Mouse (Mus musculus) liver, embryonic 11.5 days (tissue): ENCODE data around the gene 1700066M21Rik. TPM values are rescaled to one million over a fixed set of nuclear protein-coding genes. Genes with fewer than 3 reads are reported as not detected.

Experiments used
- ATAC-seq: fragments of 200-750 bp; cut with Nextera tagmentation; replicated peaks from 2 replicates; pipeline ENCODE4 v1.8.0; 2017; ENCODE audit warnings: moderate number of reproducible peaks, mild to moderate bottlenecking, moderate TSS enrichment, moderate library complexity; ENCODE audit not compliant: low FRiP score
- DNase-seq: peaks from one replicate; pipeline ENCODE4 v3.0.0-alpha.2; 2017; ENCODE audit warnings: low spot score
- H3K27ac ChIP-seq: fragments of 300-500 bp; sonication (generic); 2 replicates; pipeline ENCODE4 v1.5.1; 2014; ENCODE audit warnings: mild to moderate bottlenecking, low read depth, low read length, control low read depth
- H3K27me3 ChIP-seq: fragments of 300-500 bp; sonication (generic); replicated peaks from 2 replicates; pipeline ENCODE4 v1.6.1; 2014; ENCODE audit warnings: low read length, mixed read lengths; ENCODE audit not compliant: control insufficient read depth, insufficient read depth
- H3K36me3 ChIP-seq: fragments of 300-500 bp; sonication (generic); 2 replicates; pipeline ENCODE4 v1.6.1; 2014; ENCODE audit warnings: mild to moderate bottlenecking, low read length, moderate library complexity, mixed read lengths; ENCODE audit not compliant: control insufficient read depth, insufficient read depth
- H3K4me1 ChIP-seq: fragments of 300-500 bp; sonication (generic); replicated peaks from 2 replicates; pipeline ENCODE4 v1.6.1; 2014; ENCODE audit warnings: low read length, mixed read lengths; ENCODE audit not compliant: control insufficient read depth, insufficient read depth
- H3K4me2 ChIP-seq: fragments of 300-500 bp; sonication (generic); 2 replicates; pipeline ENCODE4 v1.6.1; 2014; ENCODE audit warnings: mild to moderate bottlenecking, control low read depth, moderate library complexity
- H3K4me3 ChIP-seq: fragments of 300-500 bp; sonication (generic); 2 replicates; pipeline ENCODE4 v1.5.1; 2014; ENCODE audit warnings: low read depth, low read length, control low read depth
- H3K9ac ChIP-seq: fragments of 300-500 bp; sonication (generic); 2 replicates; pipeline ENCODE4 v1.6.1; 2014; ENCODE audit warnings: low read depth, low read length, control low read depth
- H3K9me3 ChIP-seq: fragments of 300-500 bp; sonication (generic); 2 replicates; pipeline ENCODE4 v1.6.1; 2016; ENCODE audit warnings: low read length, inconsistent platforms, mixed read lengths; ENCODE audit not compliant: control insufficient read depth
- WGBS: fragments of 180-500 bp; shearing (Covaris S2); extraction: QIAGEN DNeasy Blood & Tissue Kit; methylation state at CpG from one replicate; pipeline ENCODE4 v1.1.7; 2014; 5-methylcytosine and 5-hydroxymethylcytosine counted together
- polyA plus RNA-seq: library from polyadenylated mRNA; unstranded; fragments of >200 nt; fragmentation: Nextera tagmentation; extraction: Ambion mirVana; gene quantifications from 2 replicates; pipeline ENCODE4 v1.2.1, GENCODE M21; 2014

The 1700066M21Rik gene
- polyA plus RNA-seq, 1 experiment from 2014 or later, result 18.0 TPM

- Histone ChIP-seq H3K4me2 (no peak overlapping the region), H3K4me1 (no peaks in the 10 kb centered on the region), H3K9ac (no peak overlapping the region), H3K27me3 (no peaks in the 10 kb centered on the region), H3K9me3 (no peaks in the 10 kb centered on the region), H3K27ac (no peak overlapping the region), H3K4me3 (no peak overlapping the region), H3K36me3 (peaks cover 2% of the 10 kb centered on the region; the same call in 1 of the 2 replicates)
- no peak for DNase-seq
- no peak for ATAC-seq
- WGBS, result 83% methylated on average over 2 of the region's 2 CpGs
These were observed 10.5 kb downstream of the 1700066M21Rik start for GRCm38 (mm10) chr1:57387876-57388275.

DNA sequence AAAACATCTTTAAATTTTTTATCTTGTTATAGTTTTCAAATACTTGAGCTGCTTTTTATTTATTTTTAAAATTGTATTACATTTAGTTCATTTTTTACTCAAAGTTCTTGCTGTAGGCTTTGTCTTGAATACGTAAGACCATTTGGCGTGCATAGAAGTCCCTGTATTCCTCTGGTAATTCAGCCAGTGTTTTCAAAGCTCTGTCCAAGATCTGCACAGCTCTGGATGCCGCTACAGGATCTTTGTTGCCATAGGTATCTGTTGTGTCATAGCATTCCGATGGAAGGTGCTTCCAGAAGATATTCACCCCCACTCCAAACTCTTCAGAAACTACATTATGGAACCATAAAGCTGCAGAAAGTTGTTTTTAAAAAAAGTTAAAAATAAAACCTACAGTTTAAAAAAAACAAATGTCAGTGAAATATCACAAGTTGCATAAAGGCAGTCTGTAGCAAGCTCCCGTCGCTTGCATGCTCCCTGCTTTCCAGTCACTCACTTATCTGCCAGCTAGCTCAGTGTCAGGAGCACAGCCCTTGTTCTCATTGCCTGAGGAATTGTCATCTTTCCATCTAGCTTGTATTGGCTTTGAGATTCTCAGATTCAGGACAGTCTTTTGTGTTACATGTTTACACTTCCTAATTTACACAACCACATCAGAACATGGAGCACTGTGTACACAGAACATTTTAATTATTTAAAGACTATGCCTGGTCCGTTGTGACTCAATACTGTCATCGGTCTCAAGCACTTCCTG is 11.2 kb downstream of the 1700066M21Rik start:
- H3K36me3 ChIP-seq, result peaks cover 2% of the 10 kb centered on the region; the same call in 1 of the 2 replicates
- H3K9ac ChIP-seq, result no peak overlapping the region
- no peak overlapping the region for H3K4me2 ChIP-seq
- H3K4me3 ChIP-seq, result no peak overlapping the region
- H3K9me3 ChIP-seq, result no peaks in the 10 kb centered on the region
- H3K27ac ChIP-seq, result no peak overlapping the region
- WGBS, result 89% methylated on average over 8 of the region's 8 CpGs
- ATAC-seq (no peak), DNase-seq (no peak)
- no peaks in the 10 kb centered on the region for H3K27me3 ChIP-seq
- H3K4me1 ChIP-seq, result no peaks in the 10 kb centered on the region

DNA sequence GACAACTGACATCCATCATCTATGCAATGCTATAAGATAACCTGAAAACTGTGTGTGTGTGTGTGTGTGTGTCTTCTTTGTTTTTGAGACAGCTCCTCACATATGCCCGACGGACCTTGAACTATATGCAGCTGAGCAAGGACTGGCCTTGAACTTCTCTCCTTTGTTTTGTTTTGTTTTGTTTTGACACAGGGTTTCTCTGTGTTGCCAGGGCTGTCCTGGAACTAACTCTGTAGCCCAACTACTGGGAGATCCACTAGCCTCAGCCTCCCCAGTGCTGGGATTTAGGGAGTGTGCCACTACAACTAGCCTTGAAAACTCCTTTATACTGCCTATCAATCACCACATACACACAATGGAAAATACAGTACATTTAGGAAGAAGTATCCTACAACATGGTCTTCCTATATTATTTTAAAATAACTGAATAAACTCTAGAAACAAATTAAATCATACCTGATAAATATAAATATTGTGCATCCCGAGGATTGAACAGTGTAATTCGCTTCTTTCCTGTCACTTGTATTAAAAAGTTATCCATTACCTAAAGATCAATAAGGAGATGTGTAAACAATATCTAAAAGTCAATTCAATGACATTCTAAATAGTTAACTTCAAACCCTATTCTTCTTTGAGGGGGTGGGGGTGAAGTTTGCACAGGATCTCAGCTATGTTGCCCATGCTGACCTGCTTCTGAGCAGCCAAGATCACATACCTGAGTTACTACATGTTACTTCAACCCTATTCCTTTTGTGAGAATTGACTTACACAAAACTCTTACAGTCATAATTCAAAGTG is 13.8 kb downstream of the 1700066M21Rik start:
- Histone ChIP-seq H3K27ac (no peak overlapping the region), H3K9ac (no peak overlapping the region), H3K36me3 (peaks cover 5% of the 10 kb centered on the region; the same call in 1 of the 2 replicates), H3K4me3 (no peak overlapping the region), H3K9me3 (no peaks in the 10 kb centered on the region), H3K27me3 (no peaks in the 10 kb centered on the region), H3K4me1 (no peaks in the 10 kb centered on the region), H3K4me2 (no peak overlapping the region)
- ATAC-seq, result no peak
- WGBS, result 88% methylated on average over 4 of the region's 4 CpGs
- no peak for DNase-seq

DNA sequence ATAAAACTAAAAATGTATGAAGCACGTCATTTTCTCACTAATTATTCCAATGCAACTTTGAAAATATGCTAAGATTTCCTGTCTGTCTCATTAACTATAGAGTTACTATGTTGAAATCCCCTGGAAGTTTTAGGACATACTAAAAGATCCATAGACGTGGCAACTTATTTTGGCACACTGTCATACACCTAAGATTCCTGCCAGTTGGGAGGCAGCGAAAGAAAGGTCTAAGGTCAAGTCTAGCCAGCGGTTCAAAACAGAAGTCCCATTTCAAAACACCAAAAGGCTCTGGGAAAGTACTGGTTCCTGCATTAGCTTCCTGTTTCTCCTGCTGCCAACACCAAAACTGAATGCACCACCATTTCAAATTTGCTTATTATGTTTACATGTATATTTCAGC is 15.0 kb downstream of the 1700066M21Rik start:
- DNase-seq, result no peak
- WGBS, result 84% methylated on average over 4 of the region's 4 CpGs
- ATAC-seq, result no peak
- H3K9ac ChIP-seq, result no peak overlapping the region
- no peaks in the 10 kb centered on the region for H3K27me3 ChIP-seq
- no peaks in the 10 kb centered on the region for H3K4me1 ChIP-seq
- H3K4me3 ChIP-seq, result no peak overlapping the region
- no peak overlapping the region for H3K27ac ChIP-seq
- no peaks in the 10 kb centered on the region for H3K9me3 ChIP-seq
- H3K36me3 ChIP-seq, result peaks cover 5% of the 10 kb centered on the region; the same call in 1 of the 2 replicates
- no peak overlapping the region for H3K4me2 ChIP-seq

DNA sequence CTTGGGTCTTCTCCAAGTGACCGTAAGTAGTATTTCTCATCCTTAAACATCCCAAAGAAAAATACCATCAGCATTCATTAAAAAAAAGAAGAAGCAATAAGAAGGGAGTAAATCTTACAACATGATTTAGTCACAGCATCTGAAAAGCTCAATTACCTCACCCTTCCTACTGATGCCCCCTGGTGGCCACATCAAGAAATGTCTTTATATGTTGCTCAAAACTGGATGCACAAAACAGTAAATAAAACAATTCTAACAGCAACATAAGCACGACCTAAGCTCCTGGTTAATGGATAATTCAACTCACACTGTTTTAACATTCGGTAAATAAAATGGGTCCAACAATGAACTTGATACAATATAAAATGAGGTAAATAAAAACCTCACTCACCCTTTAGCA is 16.6 kb downstream of the 1700066M21Rik start:
- no peak overlapping the region for H3K4me3 ChIP-seq
- ATAC-seq (no peak), DNase-seq (no peak)
- H3K9me3 ChIP-seq, result no peaks in the 10 kb centered on the region
- peaks cover 5% of the 10 kb centered on the region; the same call in 1 of the 2 replicates for H3K36me3 ChIP-seq
- no peaks in the 10 kb centered on the region for H3K4me1 ChIP-seq
- 60% methylated on average over 3 of the region's 3 CpGs for WGBS
- no peak overlapping the region for H3K9ac ChIP-seq
- no peak overlapping the region for H3K4me2 ChIP-seq
- no peak overlapping the region for H3K27ac ChIP-seq
- H3K27me3 ChIP-seq, result no peaks in the 10 kb centered on the region

DNA sequence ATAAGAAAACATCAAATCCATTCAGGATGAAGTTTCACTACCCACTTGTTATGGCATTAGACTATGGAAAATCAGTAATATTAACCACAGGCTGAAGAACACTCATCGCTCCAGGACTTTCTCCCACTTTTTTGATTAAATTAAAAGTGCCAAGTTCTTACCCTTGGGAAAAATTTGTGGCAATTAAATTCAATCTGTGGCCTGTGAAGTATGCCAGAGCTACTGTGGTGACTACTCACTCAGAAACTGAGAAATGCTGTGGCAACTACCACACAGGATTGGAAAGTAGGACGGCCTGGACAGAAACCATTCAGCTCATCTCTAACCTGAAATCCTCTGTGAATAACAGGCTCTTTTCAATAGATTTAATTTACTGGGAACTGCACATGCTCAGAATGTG is 22.9 kb downstream of the 1700066M21Rik start:
- Histone ChIP-seq H3K4me1 (no peaks in the 10 kb centered on the region; the same call in 1 of the 2 replicates), H3K9me3 (no peaks in the 10 kb centered on the region), H3K4me3 (no peak overlapping the region), H3K9ac (no peak overlapping the region), H3K27me3 (no peaks in the 10 kb centered on the region), H3K27ac (no peak overlapping the region), H3K4me2 (no peak overlapping the region), H3K36me3 (peaks cover 2% of the 10 kb centered on the region; the same call in 1 of the 2 replicates)
- no peak for DNase-seq
- 93% methylated on average over 2 of the region's 2 CpGs for WGBS
- ATAC-seq, result no peak

GRCm38 (mm10) chr1:57400877-57401276 is 23.5 kb downstream of the 1700066M21Rik start:
- DNase-seq (no peak), ATAC-seq (no peak)
- Histone ChIP-seq H3K9me3 (no peaks in the 10 kb centered on the region), H3K36me3 (no peaks in the 10 kb centered on the region), H3K27me3 (no peaks in the 10 kb centered on the region), H3K9ac (no peak overlapping the region), H3K27ac (no peak overlapping the region), H3K4me3 (no peak overlapping the region), H3K4me2 (no peak overlapping the region), H3K4me1 (no peaks in the 10 kb centered on the region; the same call in 1 of the 2 replicates)
- 90% methylated on average over 2 of the region's 2 CpGs for WGBS

DNA sequence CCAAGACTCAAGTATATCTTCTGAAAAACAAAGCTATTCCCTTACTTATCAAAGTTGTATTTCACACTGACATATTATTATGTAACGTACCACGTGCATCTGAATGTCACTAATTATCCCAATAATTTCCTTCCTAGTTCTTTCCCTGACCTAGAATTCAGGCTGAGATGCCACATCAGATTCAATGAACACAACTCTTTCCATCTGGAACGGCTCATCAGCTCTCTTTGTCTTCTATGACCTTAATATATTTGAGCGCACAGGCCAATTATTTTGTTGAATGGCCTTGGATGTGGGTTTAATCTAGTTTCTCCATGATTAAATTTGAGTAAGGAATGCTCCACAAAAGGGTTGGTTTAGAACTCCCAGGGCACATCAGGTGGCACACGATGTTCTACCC is 24.7 kb downstream of the 1700066M21Rik start:
- H3K27me3 ChIP-seq, result no peaks in the 10 kb centered on the region
- H3K9me3 ChIP-seq, result no peaks in the 10 kb centered on the region
- no peak overlapping the region for H3K27ac ChIP-seq
- no peak overlapping the region for H3K9ac ChIP-seq
- H3K4me1 ChIP-seq, result no peaks in the 10 kb centered on the region; the same call in 1 of the 2 replicates
- H3K4me3 ChIP-seq, result no peak overlapping the region
- no peak for ATAC-seq
- 93% methylated on average over 5 of the region's 5 CpGs for WGBS
- DNase-seq, result no peak
- H3K4me2 ChIP-seq, result no peak overlapping the region
- H3K36me3 ChIP-seq, result no peaks in the 10 kb centered on the region
